Mouse (Mus musculus) MEL (cell line): ENCODE results near the gene Actl6a. TPM values are rescaled to one million over a fixed set of nuclear protein-coding genes. Genes with fewer than 3 reads are reported as not detected.

Experiments used
- DNase-seq: peaks from one replicate; pipeline ENCODE4 v3.0.0; 2011; ENCODE audit warnings: low read depth, low spot score
- H3K27ac ChIP-seq: 2 replicates; pipeline ENCODE4 v1.5.1; 2012; ENCODE audit warnings: low read depth, mild to moderate bottlenecking, control low read depth, low read length, moderate library complexity; ENCODE audit not compliant: control insufficient read depth
- H3K27me3 ChIP-seq, 2 experiments: fragments of 150-350 bp in 1 of 2; sonication (generic) in 1 of 2; 2 replicates each; pipeline ENCODE4 v1.6.1; 2012; ENCODE audit warnings: low read length in 2 of 2, mild to moderate bottlenecking in 2 of 2, improper control_type of control experiment in 1 of 2, moderate library complexity in 1 of 2; ENCODE audit not compliant: insufficient read depth in 2 of 2, control insufficient read depth in 1 of 2
- H3K36me3 ChIP-seq, 2 experiments: 2 replicates each; pipeline ENCODE4 v1.6.1; 2012 to 2014; ENCODE audit warnings: low read length in 2 of 2, improper control_type of control experiment in 1 of 2, inconsistent platforms in 1 of 2, mild to moderate bottlenecking in 1 of 2; ENCODE audit not compliant: insufficient read depth in 2 of 2, control insufficient read depth in 1 of 2
- H3K4me1 ChIP-seq, 2 experiments: fragments of 150-350 bp in 1 of 2; sonication (generic) in 1 of 2; 2 replicates each; pipeline ENCODE4 v1.6.1; 2012; ENCODE audit warnings: low read length in 2 of 2, improper control_type of control experiment in 1 of 2, mild to moderate bottlenecking in 1 of 2; ENCODE audit not compliant: insufficient read depth in 2 of 2, control insufficient read depth in 1 of 2
- H3K4me3 ChIP-seq, 2 experiments: fragments of 150-350 bp in 1 of 2; sonication (generic) in 1 of 2; 2 replicates each; pipeline ENCODE4 v1.5.1; 2012; ENCODE audit warnings: low read depth in 2 of 2, low read length in 2 of 2, mild to moderate bottlenecking in 2 of 2, moderate library complexity in 2 of 2, control low read depth in 1 of 2, improper control_type of control experiment in 1 of 2; ENCODE audit not compliant: control insufficient read depth in 1 of 2, insufficient read depth in 1 of 2
- H3K79me2 ChIP-seq: 2 replicates; pipeline ENCODE4 v1.6.1; 2012; ENCODE audit warnings: mild to moderate bottlenecking, low read length, moderate library complexity; ENCODE audit not compliant: control insufficient read depth, poor library complexity, insufficient read depth
- H3K9ac ChIP-seq: 2 replicates; pipeline ENCODE4 v1.6.1; 2012; ENCODE audit warnings: low read depth, mild to moderate bottlenecking, control low read depth, low read length, moderate library complexity; ENCODE audit not compliant: control insufficient read depth, poor library complexity, severe bottlenecking
- H3K9me3 ChIP-seq: fragments of 150-350 bp; sonication (generic); replicated peaks from 2 replicates; pipeline ENCODE4 v1.6.1; 2012; ENCODE audit warnings: mild to moderate bottlenecking, low read length, improper control_type of control experiment, moderate library complexity; ENCODE audit not compliant: insufficient read depth
- BHLHE40 ChIP-seq: IDR thresholded peaks from 2 replicates; pipeline ENCODE4 v1.6.1; 2012; ENCODE audit warnings: low read depth, mild to moderate bottlenecking, inconsistent platforms, low read length, improper control_type of control experiment, borderline replicate concordance
- CHD2 ChIP-seq: IDR thresholded peaks from 2 replicates; pipeline ENCODE4 v1.6.1; 2011; ENCODE audit warnings: low read length, improper control_type of control experiment
- EP300 ChIP-seq, 2 experiments: IDR thresholded peaks; 2 replicates each; pipeline ENCODE4 v1.6.1; 2011; ENCODE audit warnings: improper control_type of control experiment in 2 of 2, low read length in 2 of 2, low read depth in 1 of 2, mild to moderate bottlenecking in 1 of 2
- GABPA ChIP-seq: IDR thresholded peaks from 2 replicates; pipeline ENCODE4 v1.6.1; 2012; ENCODE audit warnings: low read depth, mild to moderate bottlenecking, inconsistent platforms, low read length, improper control_type of control experiment, moderate library complexity
- GATA1 ChIP-seq: IDR thresholded peaks from 2 replicates; pipeline ENCODE4 v1.6.1; 2011; ENCODE audit warnings: low read depth, low read length, improper control_type of control experiment
- JUND ChIP-seq: IDR thresholded peaks from 2 replicates; pipeline ENCODE4 v1.6.1; 2011; ENCODE audit warnings: low read depth, mild to moderate bottlenecking, improper control_type of control experiment, low read length
- MAFK ChIP-seq: IDR thresholded peaks from 2 replicates; pipeline ENCODE4 v1.6.1; 2011; ENCODE audit warnings: low read depth, mild to moderate bottlenecking, low read length, improper control_type of control experiment, borderline replicate concordance
- MAX ChIP-seq: IDR thresholded peaks from 2 replicates; pipeline ENCODE4 v1.6.1; 2011; ENCODE audit warnings: low read length, improper control_type of control experiment
- MAZ ChIP-seq: IDR thresholded peaks from 2 replicates; pipeline ENCODE4 v1.6.1; 2012; ENCODE audit warnings: low read depth, mild to moderate bottlenecking, inconsistent platforms, low read length, improper control_type of control experiment
- MEF2A ChIP-seq: IDR thresholded peaks from 2 replicates; pipeline ENCODE4 v1.6.1; 2014; ENCODE audit warnings: low read depth, mild to moderate bottlenecking, inconsistent platforms, low read length, improper control_type of control experiment; ENCODE audit not compliant: poor library complexity, insufficient replicate concordance, severe bottlenecking; ENCODE audit errors: extremely low read depth
- MYC ChIP-seq: IDR thresholded peaks from 2 replicates; pipeline ENCODE4 v1.6.1; 2011; ENCODE audit warnings: low read depth, mild to moderate bottlenecking, low read length, improper control_type of control experiment, moderate library complexity
- NELFE ChIP-seq: IDR thresholded peaks from 2 replicates; pipeline ENCODE4 v1.6.1; 2011; ENCODE audit warnings: low read depth, low read length, improper control_type of control experiment
- NRF1 ChIP-seq: IDR thresholded peaks from 2 replicates; pipeline ENCODE4 v1.6.1; 2014; ENCODE audit warnings: low read depth, mild to moderate bottlenecking, inconsistent platforms, low read length, improper control_type of control experiment, moderate library complexity; ENCODE audit not compliant: poor library complexity, insufficient read depth, severe bottlenecking
- RAD21 ChIP-seq: IDR thresholded peaks from 2 replicates; pipeline ENCODE4 v1.6.1; 2011; ENCODE audit warnings: mild to moderate bottlenecking, low read depth, low read length, improper control_type of control experiment
- RCOR1 ChIP-seq: IDR thresholded peaks from 2 replicates; pipeline ENCODE4 v1.6.1; 2012; ENCODE audit warnings: low read depth, mild to moderate bottlenecking, inconsistent platforms, low read length, improper control_type of control experiment
- SMC3 ChIP-seq: IDR thresholded peaks from 2 replicates; pipeline ENCODE4 v1.6.1; 2011; ENCODE audit warnings: low read depth, low read length, improper control_type of control experiment
- TAL1 ChIP-seq: IDR thresholded peaks from 2 replicates; pipeline ENCODE4 v1.6.1; 2012; ENCODE audit warnings: mild to moderate bottlenecking, inconsistent platforms, low read length, moderate library complexity, mixed read lengths
- TBP ChIP-seq: IDR thresholded peaks from 2 replicates; pipeline ENCODE4 v1.8.0; 2011; ENCODE audit warnings: low read depth, low read length, improper control_type of control experiment
- UBTF ChIP-seq: IDR thresholded peaks from 2 replicates; pipeline ENCODE4 v1.6.1; 2012; ENCODE audit warnings: low read depth, mild to moderate bottlenecking, inconsistent platforms, low read length, improper control_type of control experiment, moderate library complexity, borderline replicate concordance; ENCODE audit not compliant: insufficient read depth
- ZKSCAN1 ChIP-seq: IDR thresholded peaks from 2 replicates; pipeline ENCODE4 v1.6.1; 2012; ENCODE audit warnings: low read depth, mild to moderate bottlenecking, inconsistent platforms, low read length, improper control_type of control experiment, moderate library complexity
- ZMIZ1 ChIP-seq: IDR thresholded peaks from 2 replicates; pipeline ENCODE4 v1.6.1; 2012; ENCODE audit warnings: low read depth, mild to moderate bottlenecking, inconsistent platforms, low read length, improper control_type of control experiment, moderate library complexity
- ZNF384 ChIP-seq: IDR thresholded peaks from 2 replicates; pipeline ENCODE4 v1.6.1; 2012; ENCODE audit warnings: low read depth, mild to moderate bottlenecking, inconsistent platforms, low read length, improper control_type of control experiment
- polyA plus RNA-seq, 2 experiments: library from polyadenylated mRNA; stranded (reverse) in 1 of 2; unstranded in 1 of 2; fragments of >175 nt in 1 of 2; fragments of >200 nt in 1 of 2; gene quantifications; 2 replicates each; pipeline versions ENCODE4 v1.2.1 to v1.2.4; 2012; ENCODE audit warnings: low replicate concordance in 2 of 2, low read depth in 1 of 2; ENCODE audit not compliant: insufficient read length in 2 of 2, insufficient read depth in 1 of 2, missing spikeins in 1 of 2
- total RNA-seq: library from RNA; depleted of rRNA; stranded (reverse); fragments of 300-350 nt; gene quantifications from 2 replicates; pipeline ENCODE4 v1.2.3, GENCODE M21; 2012

Gene Actl6a
- total and polyA plus RNA-seq, 3 experiments: 129 to 175 TPM; not detected in 1

DNA sequence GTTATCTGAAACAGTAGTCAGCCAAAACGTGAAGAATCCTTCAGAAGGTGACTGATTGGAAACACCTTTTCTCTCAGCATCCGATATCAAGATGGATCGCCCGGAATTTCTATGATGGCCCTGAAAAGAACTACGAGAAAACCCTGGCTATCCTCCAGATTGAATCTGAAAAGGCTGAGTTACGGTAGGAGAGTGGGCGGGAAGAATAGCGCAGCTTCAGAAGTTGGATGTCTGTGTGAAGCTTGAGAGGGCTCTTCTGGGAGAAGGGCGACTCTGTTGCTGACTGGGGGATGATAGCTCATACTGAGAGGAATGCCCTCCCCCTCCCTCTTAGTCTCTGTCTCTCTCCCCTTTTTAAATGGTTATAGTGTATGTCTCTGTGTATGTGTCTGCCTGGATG is 42.3 kb downstream of the Actl6a start:
- H3K36me3 ChIP-seq: peaks cover 0 to 15% of the 10 kb centered on the region in 2 experiments; a peak in 2 of 4 replicates

DNA sequence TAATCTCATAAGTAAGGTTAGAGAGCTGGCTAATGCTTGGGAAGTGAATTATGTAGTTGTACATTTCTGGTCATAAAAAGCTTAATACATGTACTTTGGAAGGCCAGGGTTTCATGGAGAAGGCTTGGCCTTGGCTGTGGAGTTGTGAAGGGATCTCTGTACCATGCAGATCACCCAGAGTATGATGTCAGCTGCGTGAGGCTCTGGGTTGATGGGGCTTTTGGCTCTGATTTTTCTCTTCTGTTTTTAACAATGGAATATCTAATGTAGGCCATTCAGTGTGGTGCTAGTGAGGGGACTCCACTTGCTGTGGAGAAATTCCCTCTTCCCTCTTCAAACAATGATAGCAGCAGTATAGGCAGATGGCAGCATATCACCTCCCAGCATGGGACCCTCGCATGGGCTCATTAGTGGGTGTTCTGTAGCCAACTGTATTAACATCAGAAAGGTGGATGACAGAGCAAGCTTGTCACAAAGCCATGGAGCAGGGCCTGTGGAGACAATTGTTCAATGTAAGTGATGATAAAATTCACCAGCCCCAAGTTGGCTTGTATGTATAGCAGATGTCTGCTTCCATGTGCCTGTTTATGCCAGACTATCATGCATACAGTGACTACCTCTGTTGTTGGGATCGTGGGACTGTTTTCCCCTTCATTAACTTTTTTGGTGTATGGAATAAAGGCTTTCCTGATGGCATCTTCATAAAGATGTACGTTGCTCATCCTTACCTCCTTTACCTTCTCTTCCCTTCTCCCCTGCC is 43.9 kb downstream of the Actl6a start:
- no peak for DNase-seq
- H3K27ac ChIP-seq: no peak overlapping the region
- no peaks in the 10 kb centered on the region for H3K27me3 ChIP-seq
- no peak overlapping the region for H3K9ac ChIP-seq
- TF ChIP-seq NRF1 (no peak), TAL1 (no peak), EP300 (IDR thresholded peaks at IDR 0.05; ENCODE audit: low read depth in 1 of 2, low read length in 2 of 2) (no peak), MAFK (no peak), GATA1 (no peak), SMC3 (no peak), NELFE (no peak), MYC (no peak), CHD2 (no peak), MEF2A (no peak), RAD21 (no peak), RCOR1 (no peak)
- H3K79me2 ChIP-seq: peaks cover 2% of the 10 kb centered on the region; the same call in 1 of the 2 replicates
- no peaks in the 10 kb centered on the region for H3K4me1 ChIP-seq
- H3K36me3 ChIP-seq: peaks cover 0 to 13% of the 10 kb centered on the region in 2 experiments; a peak in 2 of 4 replicates
- H3K9me3 ChIP-seq: no peaks in the 10 kb centered on the region
- H3K4me3 ChIP-seq: no peak overlapping the region

More for the DNA sequence above, 42.3 kb downstream of the Actl6a start:
- Histone ChIP-seq H3K27me3 (no peaks in the 10 kb centered on the region), H3K9me3 (no peaks in the 10 kb centered on the region), H3K27ac (no peak overlapping the region), H3K79me2 (peaks cover 6% of the 10 kb centered on the region; the same call in 1 of the 2 replicates), H3K4me3 (no peak overlapping the region), H3K9ac (no peak overlapping the region)
- TF ChIP-seq RAD21: no peak
- TF ChIP-seq GABPA: no peak
- TF ChIP-seq UBTF: no peak
- no peak for TF ChIP-seq ZKSCAN1
- TF ChIP-seq MAX: no peak
- TF ChIP-seq ZMIZ1: no peak
- no peak for TF ChIP-seq ZNF384
- TF ChIP-seq TBP: no peak
- TF ChIP-seq MAZ: no peak
- TF ChIP-seq BHLHE40: no peak
- no peak for TF ChIP-seq JUND
- TF ChIP-seq TAL1: no peak
- TF ChIP-seq, all 39 proteins: peak for 0
- H3K4me1 ChIP-seq: no peaks in the 10 kb centered on the region
- no peak for DNase-seq
